Mouse (Mus musculus) lung, postnatal 4 days (tissue): Measurements from ENCODE around the gene Cirbp.

ENCODE experiments used
- DNase-seq, 2 experiments: peaks; one replicate each; pipeline ENCODE4 v3.0.0; 2021

Gene Cirbp

DNA sequence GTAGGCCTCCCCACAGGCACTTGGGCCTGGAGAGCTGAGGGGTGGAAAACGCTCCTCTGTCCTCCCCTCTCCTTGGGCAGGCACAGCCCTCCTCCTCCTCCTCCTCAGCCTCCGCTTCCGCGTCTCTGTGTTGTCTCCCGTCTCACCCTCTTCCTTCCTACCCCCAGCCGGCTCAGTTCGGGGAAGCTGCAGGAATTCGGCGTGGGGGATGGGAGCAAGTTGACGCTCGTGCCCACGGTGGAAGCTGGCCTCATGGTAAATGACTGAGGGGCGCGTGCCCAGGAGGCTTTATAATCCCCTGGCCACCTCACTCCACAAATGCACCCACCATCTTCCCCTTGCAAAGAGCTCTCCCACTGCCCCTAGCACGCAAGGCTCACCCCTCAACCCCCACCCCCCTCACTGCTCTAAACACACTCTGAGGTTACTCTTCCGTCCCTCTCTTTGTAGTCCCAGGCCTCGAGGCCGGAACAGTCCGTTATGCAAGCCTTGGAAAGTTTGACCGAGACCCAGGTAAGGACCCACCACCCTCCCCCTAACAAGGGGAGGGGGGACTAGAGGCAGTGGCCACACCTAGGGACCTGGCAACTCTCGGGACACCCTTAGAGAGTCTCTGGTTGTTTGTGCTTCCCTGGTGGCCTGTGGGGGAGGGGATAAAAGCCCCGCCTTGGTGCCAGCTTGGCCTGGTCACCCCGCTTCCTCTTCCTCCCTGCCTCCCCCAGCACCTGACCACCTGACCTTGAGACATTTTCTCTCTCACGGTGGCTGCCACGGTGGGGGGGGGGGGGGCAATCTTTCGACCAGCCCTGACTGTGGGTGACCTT lies 14.4 kb upstream of the Cirbp start:
- DNase-seq = peak; percentile 85 to 89

DNA sequence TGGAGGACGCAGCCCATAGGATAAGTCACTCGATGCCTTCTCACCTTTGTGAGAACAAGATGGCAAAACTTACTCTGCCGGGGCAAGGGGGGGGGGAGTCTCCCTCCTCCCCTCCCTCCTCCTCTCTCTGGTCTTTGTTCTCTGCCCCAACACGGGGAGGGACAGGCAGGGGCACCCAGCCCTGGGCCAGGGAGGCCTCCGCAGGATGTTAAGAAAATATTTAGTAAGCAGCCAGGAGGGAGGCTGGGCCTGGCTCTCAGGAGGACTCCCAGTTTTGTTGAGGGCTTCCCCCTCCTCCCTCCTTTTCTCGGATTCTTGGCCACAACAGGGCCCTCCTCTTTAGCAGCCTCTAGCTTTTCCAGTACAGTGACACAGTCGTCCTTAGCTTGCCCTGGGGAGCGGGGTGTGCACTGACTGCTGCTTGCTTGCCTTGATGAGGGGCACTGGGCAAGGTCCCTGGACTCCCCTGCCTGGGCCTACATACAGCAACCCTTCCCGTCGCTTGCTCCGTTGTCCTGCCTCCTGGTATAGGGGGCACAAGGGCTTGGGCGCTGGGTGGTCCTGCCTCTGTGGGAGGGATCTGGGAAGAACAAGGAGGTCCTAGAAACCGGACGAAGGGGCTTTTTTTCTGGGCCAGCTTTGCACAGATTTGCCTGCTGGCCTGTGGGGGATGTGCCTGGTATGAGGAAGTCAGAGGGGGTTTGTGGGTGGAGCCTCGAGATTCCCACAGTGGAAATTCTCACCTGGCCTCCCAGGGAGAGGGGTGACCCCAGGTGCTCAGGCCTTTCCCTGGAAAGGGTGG lies 13.5 kb upstream of the Cirbp start:
- peak; percentile 74 to 88 for DNase-seq

DNA sequence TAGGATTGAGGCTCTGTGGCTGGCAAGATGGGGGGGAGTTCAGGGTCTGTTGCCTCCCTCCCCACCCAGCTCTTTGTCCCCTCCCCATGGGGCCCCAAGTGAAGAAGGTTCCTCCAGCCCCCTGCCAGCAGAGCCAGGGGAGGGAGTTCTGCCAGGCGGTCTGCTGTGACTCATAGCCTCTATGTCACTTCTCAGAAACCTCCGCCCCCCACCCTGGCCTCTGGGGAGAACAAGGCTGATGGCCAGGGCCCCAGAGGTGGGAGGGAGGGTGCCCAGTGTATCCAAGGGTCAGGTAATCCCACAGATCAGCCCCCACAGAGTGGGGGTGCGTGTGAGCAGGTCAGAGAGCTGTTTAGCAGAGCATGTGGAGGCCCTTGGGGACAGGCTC lies 12.9 kb upstream of the Cirbp start:
- peak; percentile 71 to 79 for DNase-seq

DNA sequence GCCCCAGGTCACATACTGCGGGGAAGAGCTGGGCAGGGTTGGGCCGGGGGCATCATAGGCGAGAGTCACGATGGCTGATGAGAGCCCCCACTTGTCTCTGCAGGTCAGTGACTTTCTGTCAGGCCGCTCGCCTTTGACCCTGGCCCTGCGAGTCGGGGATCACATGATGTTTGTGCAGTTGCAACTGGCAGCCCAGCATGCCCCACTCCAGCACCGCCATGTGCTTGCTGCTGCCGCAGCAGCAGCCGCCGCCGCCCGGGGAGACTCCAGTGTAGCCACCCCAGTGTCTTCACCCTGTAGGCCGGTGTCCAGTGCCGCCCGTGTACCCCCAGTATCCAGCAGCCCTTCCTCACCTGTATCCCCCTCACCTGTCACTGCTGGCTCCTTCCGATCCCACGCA lies 12.1 kb upstream of the Cirbp start:
- DNase-seq = no peak

GRCm38 (mm10) chr10:80154384-80154783 lies 11.4 kb upstream of the Cirbp start:
- no peak for DNase-seq

GRCm38 (mm10) chr10:80155277-80155676 lies 10.5 kb upstream of the Cirbp start:
- DNase-seq = no peak

- no peak for DNase-seq
These were observed 9.6 kb upstream of the Cirbp start for GRCm38 (mm10) chr10:80156002-80156751.

- peak; percentile 60 to 74 for DNase-seq
These were observed 9.1 kb upstream of the Cirbp start for GRCm38 (mm10) chr10:80156752-80157053.

GRCm38 (mm10) chr10:80157141-80157929 lies 8.4 kb upstream of the Cirbp start:
- DNase-seq = no peak

- DNase-seq = peak; percentile 89 to 93
These were observed 7.3 kb upstream of the Cirbp start for GRCm38 (mm10) chr10:80158307-80158986.

GRCm38 (mm10) chr10:80159021-80159560 lies 6.7 kb upstream of the Cirbp start:
- DNase-seq = peak; percentile 73 to 82

- DNase-seq = peak; percentile 99
These were observed 6.0 kb upstream of the Cirbp start for GRCm38 (mm10) chr10:80159561-80160454.

- DNase-seq = peak; percentile 93 to 94
These were observed 5.1 kb upstream of the Cirbp start for GRCm38 (mm10) chr10:80160455-80161371.

GRCm38 (mm10) chr10:80161522-80162242 lies 4.1 kb upstream of the Cirbp start:
- DNase-seq = peak; percentile 69 to 90

GRCm38 (mm10) chr10:80162243-80162608 lies 3.6 kb upstream of the Cirbp start:
- DNase-seq = no peak

- DNase-seq = no peak
These were observed 3.0 kb upstream of the Cirbp start for GRCm38 (mm10) chr10:80162716-80163299.

GRCm38 (mm10) chr10:80163721-80164120 lies 2.1 kb upstream of the Cirbp start:
- peak; percentile 54 to 70 for DNase-seq
